ENCODE assay signal across 8 mouse cellular contexts in the genomic region with DNA sequence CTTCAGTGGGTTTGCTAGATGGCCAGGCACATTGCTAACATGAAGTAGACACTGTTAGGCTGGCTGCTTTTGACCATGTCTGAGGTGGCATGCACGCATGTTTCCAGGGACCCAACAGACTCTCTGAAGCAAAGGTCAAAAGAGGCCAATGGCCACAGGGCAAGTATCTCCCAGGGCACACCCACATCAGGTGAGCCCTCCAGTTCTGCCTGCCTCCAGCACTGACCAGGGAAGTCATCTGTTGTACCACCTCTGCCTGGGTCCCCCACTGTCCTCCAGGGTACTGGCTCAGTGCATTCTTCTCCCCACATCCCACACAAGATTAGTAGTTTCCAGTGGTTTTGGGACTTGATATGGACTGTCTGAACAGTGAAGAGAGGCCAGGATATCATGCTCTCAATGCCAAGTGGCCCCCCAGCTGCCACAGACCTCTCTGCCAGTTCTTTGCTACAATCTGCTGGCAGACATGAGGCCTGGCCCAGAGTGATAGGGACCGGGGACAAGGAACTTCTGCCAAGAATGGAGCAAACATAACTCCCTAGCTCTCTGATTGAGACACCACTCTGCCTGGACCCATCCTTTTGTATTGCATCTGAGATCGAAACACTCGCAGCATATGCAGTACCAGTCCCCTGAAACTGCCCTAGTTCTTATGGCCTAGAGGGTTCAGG. TPM values are rescaled to one million over a fixed set of nuclear protein-coding genes. Genes with fewer than 3 reads are reported as not detected.
DNase-seq lines count a peak whose midpoint lies in the region; ATAC-seq lines count a peak whose summit lies in the region.

No protein-coding gene starts in this region.

- no peaks in the 10 kb centered on the region; the same call in 1 of the 2 replicates for H3K36me3 ChIP-seq in neural tube, embryonic 11.5 days (ENCODE audit: control insufficient read depth, insufficient read depth, low read length)
- peaks cover 6% of the 10 kb centered on the region for H3K36me3 ChIP-seq in intestine, embryonic 16.5 days (ENCODE audit: control insufficient read depth, insufficient read depth, low read length)
- H3K36me3 ChIP-seq in macrophage (ENCODE audit: inconsistent target) = peaks cover 20% of the 10 kb centered on the region; the same call in 1 of the 2 replicates

- H3K4me2 ChIP-seq in neural tube, embryonic 11.5 days (ENCODE audit: low read depth) = peak overlapping the region; percentile 67; the same call in 1 of the 2 replicates
- H3K4me2 ChIP-seq in intestine, embryonic 16.5 days (ENCODE audit: low read depth, low read length) = peak overlapping the region; percentile 63

- ATAC-seq in neural tube, embryonic 11.5 days (ENCODE audit: insufficient read depth, low FRiP score, low TSS enrichment) = no peak; the same call in 1 of the 2 replicates
- peak; percentile 36 for ATAC-seq in erythroid progenitor cell, adult 5-6 weeks (replicated peaks; ENCODE audit: low FRiP score, poor library complexity, severe bottlenecking)
- peak; percentile 6 for ATAC-seq in intestine, embryonic 16.5 days

- no peak for DNase-seq in neural tube, embryonic 11.5 days (ENCODE audit: low spot score)
- DNase-seq in neural tube, embryonic 10.5 days (ENCODE audit: extremely low spot score, low spot score) = no peak
- DNase-seq in natural killer cell, adult 2 months (ENCODE audit: low spot score in 2 of 2) = no peak
- DNase-seq in left cerebral cortex, adult 18-20 months (ENCODE audit: low spot score in 2 of 2) = no peak
- no peak for DNase-seq in c-Kit-positive CD71-positive TER-119-positive erythroid progenitor cells, embryonic 14.5 days (ENCODE audit: low spot score)

- H3K9me3 ChIP-seq in neural tube, embryonic 11.5 days (ENCODE audit: control insufficient read depth, low read length) = no peaks in the 10 kb centered on the region
- no peaks in the 10 kb centered on the region for H3K9me3 ChIP-seq in intestine, embryonic 16.5 days (ENCODE audit: control insufficient read depth, low read length)

- H3K27me3 ChIP-seq in neural tube, embryonic 11.5 days (ENCODE audit: control insufficient read depth, insufficient read depth, low read length) = no peaks in the 10 kb centered on the region
- H3K27me3 ChIP-seq in intestine, embryonic 16.5 days (replicated peaks; ENCODE audit: control insufficient read depth, insufficient read depth, low read length) = no peaks in the 10 kb centered on the region

- H3K9ac ChIP-seq in neural tube, embryonic 11.5 days (ENCODE audit: low read length) = peak overlapping the region; percentile 73; the same call in 1 of the 2 replicates
- H3K9ac ChIP-seq in intestine, embryonic 16.5 days (ENCODE audit: low read depth, low read length) = peak overlapping the region; percentile 83

- peaks cover 5% of the 10 kb centered on the region; the same call in 1 of the 2 replicates for H3K4me1 ChIP-seq in neural tube, embryonic 11.5 days (ENCODE audit: control insufficient read depth, insufficient read depth, low read length)
- peaks cover 28% of the 10 kb centered on the region for H3K4me1 ChIP-seq in intestine, embryonic 16.5 days (ENCODE audit: control insufficient read depth, insufficient read depth, low read length)

- H3K27ac ChIP-seq in neural tube, embryonic 11.5 days (ENCODE audit: low read depth, low read length) = no peak overlapping the region; the same call in 1 of the 2 replicates
- H3K27ac ChIP-seq in intestine, embryonic 16.5 days (ENCODE audit: low read length) = peak overlapping the region; percentile 85
- peak overlapping the region; percentile 98 for H3K27ac ChIP-seq in macrophage

- peak overlapping the region; percentile 57 for H3K4me3 ChIP-seq in neural tube, embryonic 11.5 days (ENCODE audit: low read depth, low read length)
- H3K4me3 ChIP-seq in intestine, embryonic 16.5 days (ENCODE audit: low read length) = no peak overlapping the region
- no peak overlapping the region for H3K4me3 ChIP-seq in macrophage (ENCODE audit: inconsistent target)

- 76% methylated on average over 4 of the region's 4 CpGs for WGBS in neural tube, embryonic 11.5 days
- WGBS in intestine, embryonic 16.5 days = 79% methylated on average over 4 of the region's 4 CpGs
- 78% methylated on average over 4 of the region's 4 CpGs for WGBS in macrophage (ENCODE audit: missing documents)

- peaks cover 19% of the 10 kb centered on the region; the same call in 1 of the 2 replicates for H3K79me2 ChIP-seq in macrophage (ENCODE audit: inconsistent target)

RNA-seq across cellular contexts. Expression of a gene that starts 2.4 kb away (rescaled TPM):
- polyA plus RNA-seq in neural tube, embryonic 11.5 days (2014; fragmentation: Nextera tagmentation; extraction: Ambion mirVana) = 27.6 and 29.0 TPM in 2 replicates
- total RNA-seq in erythroid progenitor cell, adult 5-6 weeks (2015; ENCODE audit: low replicate concordance) = 10.8 and 11.3 TPM in 2 replicates
- total RNA-seq in erythroid progenitor cell, adult 5-6 weeks (2017; ENCODE audit: low replicate concordance) = 10.9 and 11.4 TPM in 2 replicates
- polyA plus RNA-seq in intestine, embryonic 16.5 days (2015; fragmentation: Nextera tagmentation; extraction: Ambion mirVana) = 27.2 and 30.7 TPM in 2 replicates
- total RNA-seq in macrophage (2018; cell fraction: chromatin; rRNA removed) = 10 to 100 TPM in 12 of 26 experiments, 1 to 10 TPM in 14; 2.1 to 38.8 (median 9.8) TPM
- total RNA-seq in macrophage (2018; cell fraction: cytosol; rRNA removed) = 10 to 100 TPM in 25 of 26 experiments, 1 to 10 TPM in 1; 8.8 to 37.6 (median 26.1) TPM
- 10 to 100 TPM in 22 of 26 experiments, 1 to 10 TPM in 4; 1.9 to 32.5 (median 19.4) TPM for total RNA-seq in macrophage (2018; cell fraction: nucleus; rRNA removed)
- polyA plus RNA-seq in macrophage (2018) = 16.5 to 31.5 TPM (median 17.0 TPM) in 3 replicates
- total RNA-seq in left cerebral cortex, adult 18-20 months (2021) = 10 to 100 TPM; 23.1 to 25.1 TPM

RNA-seq across cellular contexts. Expression of a gene that starts 22.2 kb away (rescaled TPM):
- 5.8 and 6.0 TPM in 2 replicates for polyA plus RNA-seq in neural tube, embryonic 11.5 days (2014; fragmentation: Nextera tagmentation; extraction: Ambion mirVana)
- 4.6 and 4.7 TPM in 2 replicates for total RNA-seq in erythroid progenitor cell, adult 5-6 weeks (2015; ENCODE audit: low replicate concordance)
- 4.1 and 6.4 TPM in 2 replicates for total RNA-seq in erythroid progenitor cell, adult 5-6 weeks (2017; ENCODE audit: low replicate concordance)
- polyA plus RNA-seq in intestine, embryonic 16.5 days (2015; fragmentation: Nextera tagmentation; extraction: Ambion mirVana) = 3.1 and 3.6 TPM in 2 replicates
- total RNA-seq in macrophage (2018; cell fraction: chromatin; rRNA removed) = 10 to 100 TPM in 1 of 26 experiments, 1 to 10 TPM in 25; 1.3 to 10.1 (median 4.6) TPM
- 1 to 10 TPM in 24 of 26 experiments, under 1 TPM in 2; 0.84 to 3.6 (median 1.5) TPM for total RNA-seq in macrophage (2018; cell fraction: cytosol; rRNA removed)
- 10 to 100 TPM in 1 of 26 experiments, 1 to 10 TPM in 25; 1.6 to 10.7 (median 4.0) TPM for total RNA-seq in macrophage (2018; cell fraction: nucleus; rRNA removed)
- polyA plus RNA-seq in macrophage (2018) = 0.98 to 3.7 TPM (median 2.0 TPM) in 3 replicates
- 1 to 10 TPM; 7.6 to 9.2 TPM for total RNA-seq in left cerebral cortex, adult 18-20 months (2021)

RNA-seq across cellular contexts. Expression of a gene that starts 22.5 kb away (rescaled TPM):
- polyA plus RNA-seq in neural tube, embryonic 11.5 days (2014; fragmentation: Nextera tagmentation; extraction: Ambion mirVana) = 108 and 115 TPM in 2 replicates
- 345 and 367 TPM in 2 replicates for total RNA-seq in erythroid progenitor cell, adult 5-6 weeks (2015; ENCODE audit: low replicate concordance)
- 664 and 783 TPM in 2 replicates for total RNA-seq in erythroid progenitor cell, adult 5-6 weeks (2017; ENCODE audit: low replicate concordance)
- 41.2 and 46.4 TPM in 2 replicates for polyA plus RNA-seq in intestine, embryonic 16.5 days (2015; fragmentation: Nextera tagmentation; extraction: Ambion mirVana)
- 10 to 100 TPM in 13 of 26 experiments, 1 to 10 TPM in 13; 1.6 to 73.3 (median 11.7) TPM for total RNA-seq in macrophage (2018; cell fraction: chromatin; rRNA removed)
- total RNA-seq in macrophage (2018; cell fraction: cytosol; rRNA removed) = 10 to 100 TPM in 10 of 26 experiments, 1 to 10 TPM in 16; 3.5 to 20.4 (median 7.8) TPM
- 10 to 100 TPM in 11 of 26 experiments, 1 to 10 TPM in 15; 2.7 to 35.5 (median 7.2) TPM for total RNA-seq in macrophage (2018; cell fraction: nucleus; rRNA removed)
- 8.9 to 17.1 TPM (median 9.4 TPM) in 3 replicates for polyA plus RNA-seq in macrophage (2018)
- 10 to 100 TPM; 15.2 to 21.6 TPM for total RNA-seq in left cerebral cortex, adult 18-20 months (2021)

RNA-seq across cellular contexts. Expression of a gene that starts 24.6 kb away (rescaled TPM):
- polyA plus RNA-seq in neural tube, embryonic 11.5 days (2014; fragmentation: Nextera tagmentation; extraction: Ambion mirVana) = 14.3 and 15.2 TPM in 2 replicates
- total RNA-seq in erythroid progenitor cell, adult 5-6 weeks (2015; ENCODE audit: low replicate concordance) = 27.0 and 33.1 TPM in 2 replicates
- total RNA-seq in erythroid progenitor cell, adult 5-6 weeks (2017; ENCODE audit: low replicate concordance) = 12.3 and 16.3 TPM in 2 replicates
- polyA plus RNA-seq in intestine, embryonic 16.5 days (2015; fragmentation: Nextera tagmentation; extraction: Ambion mirVana) = 31.9 and 38.1 TPM in 2 replicates
- total RNA-seq in macrophage (2018; cell fraction: chromatin; rRNA removed) = 10 to 100 TPM in 20 of 26 experiments, 1 to 10 TPM in 6; 3.9 to 45.0 (median 19.4) TPM
- total RNA-seq in macrophage (2018; cell fraction: cytosol; rRNA removed) = 10 to 100 TPM; 17.5 to 53.5 (median 40.5) TPM
- total RNA-seq in macrophage (2018; cell fraction: nucleus; rRNA removed) = 10 to 100 TPM; 10.4 to 54.0 (median 23.4) TPM
- 34.6 to 46.5 TPM (median 41.4 TPM) in 3 replicates for polyA plus RNA-seq in macrophage (2018)
- 1 to 10 TPM; 5.9 to 6.3 TPM for total RNA-seq in left cerebral cortex, adult 18-20 months (2021)

RNA-seq across cellular contexts. Expression of a gene that starts 29.4 kb away (rescaled TPM):
- 10.3 and 10.8 TPM in 2 replicates for polyA plus RNA-seq in neural tube, embryonic 11.5 days (2014; fragmentation: Nextera tagmentation; extraction: Ambion mirVana)
- total RNA-seq in erythroid progenitor cell, adult 5-6 weeks (2015; ENCODE audit: low replicate concordance) = 8.3 and 8.8 TPM in 2 replicates
- total RNA-seq in erythroid progenitor cell, adult 5-6 weeks (2017; ENCODE audit: low replicate concordance) = 12.5 and 15.1 TPM in 2 replicates
- 9.5 and 9.7 TPM in 2 replicates for polyA plus RNA-seq in intestine, embryonic 16.5 days (2015; fragmentation: Nextera tagmentation; extraction: Ambion mirVana)
- 10 to 100 TPM; 10.4 to 41.7 (median 15.7) TPM for total RNA-seq in macrophage (2018; cell fraction: chromatin; rRNA removed)
- 100 to 1,000 TPM in 10 of 26 experiments, 10 to 100 TPM in 16; 66.8 to 122 (median 95.5) TPM for total RNA-seq in macrophage (2018; cell fraction: cytosol; rRNA removed)
- total RNA-seq in macrophage (2018; cell fraction: nucleus; rRNA removed) = 10 to 100 TPM; 29.6 to 95.9 (median 60.9) TPM
- polyA plus RNA-seq in macrophage (2018) = 97.8 to 113 TPM (median 108 TPM) in 3 replicates
- total RNA-seq in left cerebral cortex, adult 18-20 months (2021) = 10 to 100 TPM; 64.2 to 64.3 TPM
